Mouse (Mus musculus): ENCODE measurements around the gene Tnnt2. TPM values are rescaled to one million over a fixed set of nuclear protein-coding genes. Genes with fewer than 3 reads are reported as not detected.

Gene Tnnt2
- total RNA-seq, 2 experiments from 2014 or later, result 7,447 to 7,490 TPM

DNA sequence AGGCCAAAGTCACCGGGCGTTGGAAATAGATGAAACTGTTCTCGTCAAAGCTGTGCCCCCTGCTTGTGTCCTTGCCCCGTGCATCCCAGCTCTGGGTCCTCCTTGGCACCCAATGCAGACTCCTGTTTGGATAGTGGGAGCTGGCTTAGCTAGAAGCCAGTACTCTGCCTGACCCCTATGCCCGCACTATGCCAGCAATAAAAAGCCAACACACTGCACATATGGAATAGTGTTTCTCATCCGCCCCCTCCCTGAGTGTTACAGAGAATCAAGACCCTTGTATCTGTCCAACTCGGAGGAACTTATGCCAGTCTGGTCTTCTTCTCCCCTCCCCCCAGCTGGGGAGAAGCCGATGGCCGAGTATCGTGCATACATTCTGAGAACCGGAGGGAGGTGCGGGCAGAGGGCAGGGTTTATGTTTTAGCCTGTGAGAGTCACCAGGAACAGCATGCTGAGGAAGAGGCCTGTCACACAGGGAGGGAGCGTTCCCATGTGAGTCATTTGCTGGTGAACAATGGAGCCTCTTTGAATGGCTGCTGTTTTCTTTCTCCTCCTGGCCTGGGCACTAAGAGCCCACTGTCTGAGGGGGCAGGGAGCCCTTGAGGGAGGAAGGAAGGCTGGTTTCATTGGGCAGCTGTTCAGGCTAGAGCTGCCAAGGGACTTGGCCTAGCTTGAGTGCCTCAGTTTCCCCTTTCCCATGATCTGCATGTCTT lies 16.0 kb downstream of the Tnnt2 start:
- intact Hi-C loops (cut with DNase I), result no loop called here
- DNase-seq, result peak; percentile 6 to 22

- DNase-seq, result peak; percentile 5 to 10
- intact Hi-C loops (cut with DNase I), result no loop called here
These were observed 17.0 kb downstream of the Tnnt2 start for GRCm38 (mm10) chr1:135853200-135853599.

DNA sequence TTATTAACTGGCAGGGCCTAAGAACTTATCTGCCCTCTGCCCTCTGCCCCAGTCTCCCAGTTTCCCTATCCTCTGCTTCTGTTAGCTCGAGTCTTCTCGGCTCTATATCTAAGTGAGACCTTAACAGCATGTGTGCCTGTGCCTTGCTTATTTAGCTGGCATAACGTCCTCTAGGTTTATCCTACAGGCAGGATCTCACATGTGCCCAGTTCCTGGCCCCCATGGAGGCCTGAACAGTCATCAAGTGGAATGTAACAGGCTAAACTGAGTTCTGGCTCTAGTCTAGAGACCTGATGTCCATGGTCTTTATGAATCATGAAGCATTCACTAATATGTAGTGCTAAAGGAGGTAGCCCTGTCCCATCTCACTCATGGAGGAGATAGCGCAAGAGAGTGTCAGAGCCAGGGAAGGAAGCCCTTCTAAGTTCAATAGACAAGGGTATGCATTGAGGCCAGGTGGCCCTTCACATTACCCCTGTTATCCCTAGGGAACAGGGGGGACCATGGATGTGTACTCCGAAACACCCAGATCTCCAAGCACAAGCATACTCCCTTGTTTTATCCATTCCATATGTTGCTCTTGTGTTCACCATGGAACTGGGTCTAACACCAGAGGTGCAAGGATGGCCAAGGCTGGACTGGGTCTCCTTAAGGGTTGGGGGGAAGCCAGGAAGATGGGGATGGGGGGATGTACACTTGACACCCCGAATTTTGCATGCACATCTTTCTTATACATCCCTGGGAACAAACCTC lies 18.6 kb downstream of the Tnnt2 start:
- intact Hi-C loops (cut with DNase I), result no loop called here
- peak; percentile 25 to 34 for DNase-seq

GRCm38 (mm10) chr1:135855344-135855687 lies 19.2 kb downstream of the Tnnt2 start:
- DNase-seq, result peak; percentile 28 to 43
- intact Hi-C loops (cut with DNase I), result no loop called here

GRCm38 (mm10) chr1:135856070-135856469 lies 19.9 kb downstream of the Tnnt2 start:
- DNase-seq, result peak; percentile 44 to 61
- intact Hi-C loops (cut with DNase I), result no loop called here

GRCm38 (mm10) chr1:135857137-135857775 lies 21.1 kb downstream of the Tnnt2 start:
- intact Hi-C loops (cut with DNase I), result no loop called here
- DNase-seq, result peak; percentile 48 to 60

- intact Hi-C loops (cut with DNase I), result no loop called here
- peak; percentile 18 to 55 for DNase-seq
These were observed 22.4 kb downstream of the Tnnt2 start for GRCm38 (mm10) chr1:135858533-135858932.

DNA sequence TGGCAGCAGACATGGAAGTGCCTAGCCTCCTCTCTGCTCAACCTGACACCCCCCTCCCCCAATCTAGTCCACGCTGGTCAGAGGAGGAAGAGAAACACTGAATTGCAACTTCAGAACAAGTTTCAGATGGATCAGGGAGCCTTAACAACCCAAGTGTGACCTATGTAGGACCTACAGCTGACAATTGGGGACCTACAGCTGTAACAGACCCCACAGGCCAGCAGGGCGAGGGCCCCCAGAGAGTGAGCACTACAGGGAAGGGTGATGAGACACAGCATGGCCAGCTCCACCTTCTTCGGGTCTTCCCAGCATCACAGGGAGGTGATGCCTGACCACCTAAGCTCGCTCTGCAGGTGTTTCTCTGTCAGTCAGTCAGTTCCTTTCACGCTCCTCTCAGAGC lies 24.9 kb downstream of the Tnnt2 start:
- DNase-seq, result peak in 1 of 2 experiments; percentile 27
- intact Hi-C loops (cut with DNase I), result no loop called here

DNA sequence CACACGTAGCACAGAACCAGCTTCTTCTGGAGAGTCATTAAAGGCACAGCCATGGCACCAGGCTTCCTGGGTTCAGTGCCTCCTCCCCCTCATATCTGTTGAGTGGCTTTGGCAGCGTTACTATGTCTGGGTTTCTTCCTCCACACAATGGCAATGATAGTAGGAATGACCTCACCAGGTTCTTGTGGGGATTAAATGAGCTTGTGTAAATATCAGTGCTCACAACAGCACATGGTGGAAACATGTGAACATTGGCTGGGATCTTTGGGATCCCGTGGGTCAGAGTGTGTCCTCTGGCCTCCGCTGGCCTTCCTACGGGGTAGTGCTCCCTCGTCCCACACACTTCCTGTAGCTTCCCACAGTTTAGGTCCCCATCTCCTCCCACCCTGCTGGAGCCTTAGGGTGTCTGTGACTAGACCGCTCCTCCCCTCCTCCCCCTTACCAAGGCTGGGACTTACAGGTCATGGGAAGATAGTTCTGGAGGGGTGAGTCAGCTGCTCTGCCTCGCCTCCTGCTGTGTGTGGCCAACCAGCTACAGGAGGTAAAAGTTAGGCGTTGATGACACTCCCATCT lies 25.9 kb downstream of the Tnnt2 start:
- intact Hi-C loops (cut with DNase I), result no loop called here
- peak; percentile 74 to 77 for DNase-seq

- DNase-seq, result peak in 1 of 2 experiments; percentile 1
- intact Hi-C loops (cut with DNase I), result no loop called here
These were observed 26.4 kb downstream of the Tnnt2 start for GRCm38 (mm10) chr1:135862561-135862960.

DNA sequence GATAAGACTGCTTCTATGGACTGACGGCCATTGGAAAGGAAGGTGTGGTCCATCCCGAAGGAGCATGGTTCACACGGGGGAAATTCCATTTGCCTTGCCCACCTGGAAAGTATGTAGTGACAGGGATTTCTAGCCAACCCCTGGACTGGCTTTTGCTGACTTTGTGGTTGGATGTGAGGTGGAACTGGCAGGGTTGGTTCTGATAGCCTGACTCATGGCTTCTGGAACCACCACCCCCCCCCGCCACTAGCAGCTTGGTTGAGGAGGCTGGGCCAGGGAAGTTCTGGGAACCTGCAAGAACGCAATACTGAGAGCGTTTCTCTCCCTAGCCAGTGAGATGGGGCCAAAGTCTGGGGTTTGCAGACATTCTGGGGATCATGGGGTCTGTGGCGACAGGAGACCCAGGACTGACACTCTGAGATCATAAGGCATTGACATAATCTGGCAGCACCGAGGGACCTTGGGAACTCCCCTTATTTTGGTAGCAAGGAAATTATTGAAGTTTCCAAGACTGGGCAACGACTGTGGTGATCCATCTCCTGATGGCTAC lies 27.7 kb downstream of the Tnnt2 start:
- intact Hi-C loops (cut with DNase I), result no loop called here
- peak; percentile 19 to 25 for DNase-seq

DNA sequence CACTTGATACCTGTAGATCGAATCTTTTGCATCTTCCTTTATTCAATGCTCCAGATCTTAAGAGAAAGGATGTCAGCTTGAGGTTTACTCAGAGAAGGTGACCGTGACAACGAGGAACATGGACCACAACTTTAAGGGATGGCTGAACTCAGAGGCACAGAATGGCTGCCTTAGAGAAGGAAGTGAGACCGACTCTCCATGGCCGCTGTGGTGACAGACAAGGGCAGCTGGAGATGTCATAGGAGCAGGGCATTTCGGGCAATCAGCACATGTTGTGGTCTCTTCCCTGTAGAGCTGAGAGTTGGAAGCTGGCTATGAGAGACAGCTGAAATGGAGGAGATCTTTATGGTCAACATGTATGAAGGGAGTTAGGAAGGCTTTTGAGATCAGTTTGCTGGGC lies 28.7 kb downstream of the Tnnt2 start:
- peak in 1 of 2 experiments; percentile 5 for DNase-seq
- intact Hi-C loops (cut with DNase I), result loop anchor here (1.0 kb wide), 1 partner anchor 79 kb away; no protein-coding TSS in a partner anchor

DNA sequence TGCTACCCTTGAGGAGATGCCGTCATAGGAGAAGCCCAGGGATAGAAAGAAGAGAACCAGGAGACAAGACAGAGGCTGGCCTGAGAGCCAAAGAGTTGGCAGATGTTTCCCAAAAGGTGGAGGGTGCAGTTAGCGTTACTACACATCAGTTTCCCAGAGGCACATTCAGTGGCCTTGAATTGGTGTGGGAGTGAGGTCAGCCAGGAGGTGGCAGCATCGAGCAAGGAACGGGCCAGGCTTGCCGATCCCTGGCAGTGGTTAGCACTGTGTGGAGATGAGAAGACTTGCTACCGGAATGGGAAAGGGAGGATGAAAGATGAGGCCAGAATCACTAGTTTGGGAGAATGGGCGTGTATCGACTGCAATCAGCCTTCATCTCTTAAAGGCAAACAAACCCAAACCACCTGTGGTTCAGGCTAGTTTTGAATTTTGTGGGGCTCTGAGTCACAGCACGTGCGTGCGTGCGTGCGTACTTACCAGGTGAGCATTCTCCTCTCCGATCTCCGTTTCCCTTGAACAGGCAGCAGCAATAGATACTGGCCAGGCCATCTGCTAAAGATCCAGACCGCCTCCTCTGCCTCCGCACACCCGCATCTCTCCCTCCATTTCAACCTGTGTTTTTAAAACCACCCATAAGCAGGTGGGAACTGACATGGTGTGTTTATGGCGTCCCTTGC lies 29.5 kb downstream of the Tnnt2 start:
- intact Hi-C loops (cut with DNase I), result loop anchor here (1.0 kb wide), 1 partner anchor 79 kb away; no protein-coding TSS in a partner anchor

GRCm38 (mm10) chr1:135868570-135868969 lies 32.4 kb downstream of the Tnnt2 start:
- intact Hi-C loops (cut with DNase I), result no loop called here
- DNase-seq, result no peak

More for the DNA sequence above, 29.5 kb downstream of the Tnnt2 start:
- DNase-seq, result peak; percentile 89 to 95

DNA sequence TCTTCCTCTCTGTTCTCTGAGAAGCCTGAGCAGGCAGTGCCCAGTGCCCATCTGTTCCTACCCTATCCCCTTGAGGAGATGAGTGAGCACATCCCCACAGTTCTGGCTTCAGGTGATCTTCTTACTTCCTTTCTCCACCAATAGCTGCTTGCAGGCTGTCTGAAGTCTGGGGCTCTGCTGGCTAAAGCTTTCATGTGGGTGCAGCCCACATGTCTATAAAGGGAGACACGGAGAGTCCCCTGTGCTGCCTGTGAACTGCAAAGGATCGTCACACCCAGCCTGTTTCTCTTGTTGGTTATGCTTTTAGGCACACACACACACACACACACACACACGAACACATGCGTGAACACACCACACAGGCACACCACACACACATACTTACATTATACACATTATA lies 36.8 kb downstream of the Tnnt2 start:
- intact Hi-C loops (cut with DNase I), result no loop called here

GRCm38 (mm10) chr1:135877248-135877647 lies 41.1 kb downstream of the Tnnt2 start:
- intact Hi-C loops (cut with DNase I), result no loop called here
- no peak for DNase-seq

More for the DNA sequence above, 36.8 kb downstream of the Tnnt2 start:
- no peak for DNase-seq

GRCm38 (mm10) chr1:135882385-135883109 lies 46.4 kb downstream of the Tnnt2 start:
- intact Hi-C loops (cut with DNase I), result loop anchor here (2.0 kb wide), 1 partner anchor 32 kb away; no protein-coding TSS in a partner anchor
- peak; percentile 65 to 72 for DNase-seq

GRCm38 (mm10) chr1:135889461-135890185 lies 53.5 kb downstream of the Tnnt2 start:
- DNase-seq, result no peak
- intact Hi-C loops (cut with DNase I), result no loop called here
